Mouse (Mus musculus) olfactory bulb, adult 2 months (tissue): Measurements from ENCODE around the gene Anks1b.

Experiments
- CTCF ChIP-seq: fragments of 200-500 bp; IDR thresholded peaks from 2 replicates; pipeline ENCODE4 v1.5.1; 2012; ENCODE audit warnings: low read depth, mild to moderate bottlenecking, low read length, moderate library complexity; ENCODE audit not compliant: insufficient read depth
- POLR2A ChIP-seq: fragments of 200-500 bp; IDR thresholded peaks from 2 replicates; pipeline ENCODE4 v1.6.1; 2012; ENCODE audit warnings: mild to moderate bottlenecking, low read depth, low read length, moderate library complexity; ENCODE audit not compliant: insufficient read depth

GRCm38 (mm10) chr10:90811446-90811845 lies 938.1 kb downstream of the Anks1b start:
- TF ChIP-seq CTCF (no peak), POLR2A (no peak)
